In the genomic region with DNA sequence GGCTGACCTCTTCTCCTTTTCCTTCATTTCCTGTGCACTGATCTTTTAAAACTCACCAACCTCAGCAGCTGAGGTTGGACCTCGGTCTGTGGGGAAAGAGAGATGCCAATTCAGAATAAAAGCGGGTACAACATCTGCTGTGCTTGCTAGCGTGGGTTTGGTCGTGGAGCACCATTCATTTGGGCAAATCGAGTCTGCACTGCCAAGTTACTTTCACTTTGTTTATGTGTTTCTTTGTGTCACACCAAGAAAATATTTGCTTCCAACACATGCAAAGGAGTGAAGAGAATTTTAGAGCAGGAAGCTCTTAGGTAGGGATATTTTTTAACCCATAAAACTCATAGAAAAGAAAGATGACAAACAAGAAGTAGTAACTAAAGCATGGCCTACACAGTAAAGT, we compare ENCODE assay signal across 25 mouse cellular contexts. TPM values are rescaled to one million over a fixed set of nuclear protein-coding genes. Genes with fewer than 3 reads are reported as not detected.
DNase-seq lines count a peak whose midpoint lies in the region; ATAC-seq and TF ChIP-seq lines count a peak whose summit lies in the region.
"Had no signal": no experiment of that assay in that cellular context is flagged by ENCODE, and none has a peak within 500 bp of the region (broad histone marks: within the 10 kb centered on the region; RNA-seq: fewer than 3 reads in every experiment).

No protein-coding gene starts in this region.

- dilution Hi-C loops in CH12.LX (cut with MboI; ENCODE audit: extremely low pct_ligation_motif_present, extremely low pct_unique_long_range_greater_than_20kb, low sequenced_read_pairs): no loop called here

- TF ChIP-seq EP300 in liver, embryonic 14.5 days (IDR thresholded peaks at IDR 0.05; ENCODE audit: low read depth): no peak
- no peak for TF ChIP-seq EP300 in CH12.LX (IDR thresholded peaks at IDR 0.05; ENCODE audit: low read length)

- no peak for TF ChIP-seq POLR2A in CH12.LX (IDR thresholded peaks at IDR 0.05; ENCODE audit: low read depth, low read length)

- ATAC-seq in liver, embryonic 14.5 days (ENCODE audit: insufficient read depth): no peak
- ATAC-seq in inflammation-experienced regulatory T-cells, adult 6 months: peak; percentile 39
- ATAC-seq in granulocyte monocyte progenitor cell, adult 5-6 weeks (replicated peaks; ENCODE audit: poor library complexity, severe bottlenecking): no peak
- ATAC-seq in intestine, embryonic 15.5 days: no peak
- ATAC-seq: forebrain, postnatal 0 days had no signal

- H3K36me3 ChIP-seq in liver, embryonic 14.5 days (replicated peaks; ENCODE audit: control insufficient read depth, insufficient read depth, low read depth): no peaks in the 10 kb centered on the region
- no peaks in the 10 kb centered on the region for H3K36me3 ChIP-seq in CH12.LX (replicated peaks in 1 of 2; ENCODE audit: control insufficient read depth in 1 of 2, insufficient read depth in 1 of 2, low read length in 1 of 2)
- H3K36me3 ChIP-seq in intestine, embryonic 15.5 days: no peaks in the 10 kb centered on the region
- H3K36me3 ChIP-seq: embryonic facial prominence, embryonic 15.5 days; heart, embryonic 13.5 days; hindbrain, embryonic 12.5 days; limb, embryonic 15.5 days; midbrain, embryonic 10.5 days had no signal

- no peak for DNase-seq in liver, embryonic 14.5 days (ENCODE audit: low read depth in 3 of 3, low spot score in 3 of 3)
- DNase-seq in liver: no peak
- peak; percentile 21 for DNase-seq in A20 (ENCODE audit: low read depth, low spot score)
- DNase-seq in CH12.LX (ENCODE audit: extremely low read depth): no peak
- DNase-seq in retina, embryonic 14.5 days (ENCODE audit: low spot score): no peak
- DNase-seq: adrenal gland, postnatal 14 days; cerebellum, adult 9-10 months; forebrain, postnatal 0 days; gastrocnemius, postnatal 14 days; heart, adult 2 months; heart, postnatal 14 days; kidney, adult 8-10 months; kidney, postnatal 10 days; left cerebral cortex, postnatal 4 days; lung, postnatal 36 days; right cerebral cortex, postnatal 25 days; spleen, adult 18-20 months had no signal

- no peaks in the 10 kb centered on the region for H3K27me3 ChIP-seq in liver, embryonic 14.5 days (ENCODE audit: control insufficient read depth, insufficient read depth, low read length)
- no peaks in the 10 kb centered on the region for H3K27me3 ChIP-seq in CH12.LX (replicated peaks)
- H3K27me3 ChIP-seq in intestine, embryonic 15.5 days (replicated peaks): no peaks in the 10 kb centered on the region
- H3K27me3 ChIP-seq: embryonic facial prominence, embryonic 15.5 days; heart, embryonic 13.5 days; hindbrain, embryonic 12.5 days; limb, embryonic 15.5 days had no signal

- TF ChIP-seq RAD21 in CH12.LX (IDR thresholded peaks at IDR 0.05; ENCODE audit: low read depth, low read length): no peak

- no peaks in the 10 kb centered on the region for H3K9me3 ChIP-seq in liver, embryonic 14.5 days (ENCODE audit: control insufficient read depth, low read length)
- no peaks in the 10 kb centered on the region for H3K9me3 ChIP-seq in CH12.LX (replicated peaks; ENCODE audit: low read length)
- no peaks in the 10 kb centered on the region for H3K9me3 ChIP-seq in intestine, embryonic 15.5 days
- H3K9me3 ChIP-seq: embryonic facial prominence, embryonic 15.5 days; heart, embryonic 13.5 days; hindbrain, embryonic 12.5 days; limb, embryonic 15.5 days; midbrain, embryonic 10.5 days had no signal

- 57% methylated on average over 5 of the region's 5 CpGs for WGBS in liver, embryonic 14.5 days (ENCODE audit: insufficient replicate concordance)
- WGBS in intestine, embryonic 15.5 days: 78% methylated on average over 5 of the region's 5 CpGs

- in situ Hi-C loops in CH12.LX (cut with MboI; ENCODE audit: low pct_ligation_motif_present, low pct_unique_long_range_greater_than_20kb, low sequenced_read_pairs): no loop called here

- no peak for TF ChIP-seq CTCF in liver, embryonic 14.5 days (IDR thresholded peaks at IDR 0.05; ENCODE audit: low read depth)
- TF ChIP-seq CTCF in CH12.LX (conservative IDR thresholded peaks at IDR 0.05 in 1 of 2, IDR thresholded peaks at IDR 0.05 in 1 of 2; ENCODE audit: low read depth in 2 of 2, low read length in 2 of 2): no peak

- H3K79me2 ChIP-seq in CH12.LX (replicated peaks; ENCODE audit: control insufficient read depth, extremely low read depth, insufficient read depth, poor library complexity, severe bottlenecking): no peaks in the 10 kb centered on the region

- peak overlapping the region; percentile 28 for H3K4me2 ChIP-seq in liver, embryonic 14.5 days (ENCODE audit: low read depth)
- H3K4me2 ChIP-seq in CH12.LX (ENCODE audit: insufficient read depth, low read depth, poor library complexity, severe bottlenecking): peak overlapping the region; percentile 94
- H3K4me2 ChIP-seq in intestine, embryonic 15.5 days (replicated peaks): no peak overlapping the region
- H3K4me2 ChIP-seq: embryonic facial prominence, embryonic 15.5 days; heart, embryonic 13.5 days; hindbrain, embryonic 12.5 days; limb, embryonic 15.5 days had no signal

- H3K4me1 ChIP-seq in liver, embryonic 14.5 days (replicated peaks; ENCODE audit: control insufficient read depth in 2 of 2, insufficient read depth in 2 of 2, low read length in 1 of 2): peaks cover 0 to 8% of the 10 kb centered on the region in 2 experiments; a peak in 2 of 4 replicates
- H3K4me1 ChIP-seq in CH12.LX (ENCODE audit: control insufficient read depth in 1 of 2, insufficient read depth in 2 of 2): peaks cover 11 to 21% of the 10 kb centered on the region in 2 experiments
- no peaks in the 10 kb centered on the region for H3K4me1 ChIP-seq in intestine, embryonic 15.5 days (replicated peaks)
- H3K4me1 ChIP-seq: heart, embryonic 13.5 days; hindbrain, embryonic 12.5 days had no signal

- no peak overlapping the region for H3K9ac ChIP-seq in liver, embryonic 14.5 days (replicated peaks)
- peak overlapping the region; percentile 57 for H3K9ac ChIP-seq in CH12.LX (ENCODE audit: insufficient read depth, low read depth)
- no peak overlapping the region for H3K9ac ChIP-seq in intestine, embryonic 15.5 days
- H3K9ac ChIP-seq: embryonic facial prominence, embryonic 15.5 days; forebrain, postnatal 0 days; heart, embryonic 13.5 days; hindbrain, embryonic 12.5 days; limb, embryonic 15.5 days had no signal

- no peak overlapping the region for H3K27ac ChIP-seq in liver, embryonic 14.5 days
- no peak overlapping the region for H3K27ac ChIP-seq in CH12.LX (ENCODE audit: insufficient read depth, low read depth)
- H3K27ac ChIP-seq in intestine, embryonic 15.5 days: no peak overlapping the region
- H3K27ac ChIP-seq: embryonic facial prominence, embryonic 15.5 days; heart, adult 2 months; heart, embryonic 13.5 days; hindbrain, embryonic 12.5 days; limb, embryonic 15.5 days; midbrain, embryonic 10.5 days had no signal

- no peak overlapping the region for H3K4me3 ChIP-seq in liver, embryonic 14.5 days (ENCODE audit: insufficient read depth in 1 of 2, low read depth in 2 of 2, low read length in 2 of 2)
- peak overlapping the region in 1 of 3 experiments; percentile 23 for H3K4me3 ChIP-seq in CH12.LX (replicated peaks in 1 of 3; ENCODE audit: low read depth in 2 of 3, low read length in 2 of 3, poor library complexity in 1 of 3)
- no peak overlapping the region for H3K4me3 ChIP-seq in intestine, embryonic 15.5 days (replicated peaks)
- H3K4me3 ChIP-seq: embryonic facial prominence, embryonic 15.5 days; heart, adult 2 months; heart, embryonic 13.5 days; hindbrain, embryonic 12.5 days; limb, embryonic 15.5 days; midbrain, embryonic 10.5 days had no signal

TF ChIP-seq in CH12.LX, 34 proteins besides CTCF, POLR2A, EP300 and RAD21 (continues in another document):
- TF ChIP-seq PAX5 (IDR thresholded peaks at IDR 0.05; ENCODE audit: low read length): no peak
- no peak for TF ChIP-seq ZNF384 (IDR thresholded peaks at IDR 0.05; ENCODE audit: low read depth, low read length)
- TF ChIP-seq MXI1 (IDR thresholded peaks at IDR 0.05; ENCODE audit: low read depth, low read length): no peak
- no peak for TF ChIP-seq JUND (conservative IDR thresholded peaks at IDR 0.05; ENCODE audit: low read depth, low read length)
- no peak for TF ChIP-seq CHD2 (IDR thresholded peaks at IDR 0.05; ENCODE audit: low read length)
- TF ChIP-seq MAX (IDR thresholded peaks at IDR 0.05; ENCODE audit: low read length): no peak
- no peak for TF ChIP-seq USF2 (conservative IDR thresholded peaks at IDR 0.05; ENCODE audit: low read depth, low read length)
- no peak for TF ChIP-seq TBP (conservative IDR thresholded peaks at IDR 0.05; ENCODE audit: low read depth, low read length)
- no peak for TF ChIP-seq HCFC1 (IDR thresholded peaks at IDR 0.05; ENCODE audit: low read depth, low read length)
- TF ChIP-seq MYC (IDR thresholded peaks at IDR 0.05; ENCODE audit: low read depth, low read length): no peak
- no peak for TF ChIP-seq NRF1 (IDR thresholded peaks at IDR 0.05; ENCODE audit: low read depth, low read length)
- no peak for TF ChIP-seq GABPA (IDR thresholded peaks at IDR 0.05; ENCODE audit: insufficient replicate concordance, low read depth, low read length)
- TF ChIP-seq ZKSCAN1 (IDR thresholded peaks at IDR 0.05; ENCODE audit: borderline replicate concordance, low read depth, low read length): no peak

RNA-seq across cellular contexts. Expression of gene Focad, which starts 13.0 kb away (rescaled TPM):
- 5.0 and 5.2 TPM in 2 replicates for polyA plus RNA-seq in liver, embryonic 14.5 days (2012; rRNA removed)
- 8.9 and 11.3 TPM in 2 replicates for polyA plus RNA-seq in liver, embryonic 14.5 days (2014; fragmentation: Nextera tagmentation; extraction: Ambion mirVana)
- total RNA-seq in CH12.LX (2012; rRNA removed): 17.8 and 18.9 TPM in 2 replicates
- total RNA-seq in CH12.LX (2014; rRNA removed): 18.2 and 20.0 TPM in 2 replicates
- polyA plus RNA-seq in CH12.LX (2012; ENCODE audit: insufficient read length, low read depth): 15.7 and 17.3 TPM in 2 replicates
- polyA plus RNA-seq in inflammation-experienced regulatory T-cells, adult 6 months (2017; shearing (Covaris generic)): 10 to 100 TPM in 2 of 3 experiments, 1 to 10 TPM in 1; 6.9 to 14.5 (median 11.6) TPM
- 15.6 and 18.5 TPM in 2 replicates for total RNA-seq in granulocyte monocyte progenitor cell, adult 5-6 weeks (2014; fragmentation: Nextera tagmentation)
- total RNA-seq in granulocyte monocyte progenitor cell, adult 5-6 weeks (2017): 13.1 and 16.8 TPM in 2 replicates
- 11.4 and 13.3 TPM in 2 replicates for polyA plus RNA-seq in intestine, embryonic 15.5 days (2015; fragmentation: Nextera tagmentation; extraction: Ambion mirVana)

RNA-seq across cellular contexts. Expression of gene Mllt3, which starts 48.3 kb away (rescaled TPM):
- polyA plus RNA-seq in liver, embryonic 14.5 days (2012; rRNA removed): 44.3 and 52.8 TPM in 2 replicates
- 87.7 and 92.0 TPM in 2 replicates for polyA plus RNA-seq in liver, embryonic 14.5 days (2014; fragmentation: Nextera tagmentation; extraction: Ambion mirVana)
- total RNA-seq in CH12.LX (2012; rRNA removed) (5.9 and 10.1 TPM in 2 replicates), CH12.LX (2014; rRNA removed) (8.3 and 10.5 TPM in 2 replicates)
- 20.9 and 22.6 TPM in 2 replicates for polyA plus RNA-seq in CH12.LX (2012; ENCODE audit: insufficient read length, low read depth)
- 100 to 1,000 TPM in 2 of 3 experiments, 10 to 100 TPM in 1; 91.7 to 126 (median 120) TPM for polyA plus RNA-seq in inflammation-experienced regulatory T-cells, adult 6 months (2017; shearing (Covaris generic))
- total RNA-seq in granulocyte monocyte progenitor cell, adult 5-6 weeks (2014; fragmentation: Nextera tagmentation): 6.0 and 8.5 TPM in 2 replicates
- total RNA-seq in granulocyte monocyte progenitor cell, adult 5-6 weeks (2017): 8.8 and 10.5 TPM in 2 replicates
- 35.6 and 38.4 TPM in 2 replicates for polyA plus RNA-seq in intestine, embryonic 15.5 days (2015; fragmentation: Nextera tagmentation; extraction: Ambion mirVana)
